Mouse (Mus musculus) adrenal gland, postnatal 10 days (tissue): Measurements from ENCODE around the gene Mmd2. TPM values are rescaled to one million over a fixed set of nuclear protein-coding genes. Genes with fewer than 3 reads are reported as not detected.

ENCODE experiments used
- DNase-seq: peaks from one replicate; pipeline ENCODE4 v3.0.0; 2021; ENCODE audit warnings: mixed read lengths
- long read RNA-seq, 2 experiments: library from polyadenylated mRNA; stranded (forward); transcript quantifications; one replicate each; pipeline ENCODE4 v2.0.0; 2021
- total RNA-seq, 2 experiments: library from RNA; stranded (reverse); gene quantifications; 2 replicates each; pipeline ENCODE4 v1.2.3; 2021

Mmd2 gene
- 10 to 100 TPM; 46.5 to 54.0 TPM for total RNA-seq
- long read RNA-seq, experiment 1, transcript Mmd2-201 (7 exons, 3,317 nt) = major isoform, 101 of 148 reads
- long read RNA-seq, experiment 1, partial matches to known transcripts = 13 of 148 reads
- long read RNA-seq, experiment 1, other reads (novel, unspliced or antisense) = 34 of 148 reads
- long read RNA-seq, experiment 2, transcript Mmd2-201 (7 exons, 3,317 nt) = major isoform, 73 of 85 reads
- long read RNA-seq, experiment 2, partial matches to known transcripts = 5 of 85 reads
- long read RNA-seq, experiment 2, other reads (novel, unspliced or antisense) = 7 of 85 reads

GRCm38 (mm10) chr5:142608259-142608988, at the start of gene Mmd2:
Gene Mmd2 (minus strand): TSS chr5:142608800.
- peak; percentile 56 for DNase-seq

- DNase-seq = peak; percentile 36
Observed at GRCm38 (mm10) chr5:142652266-142652665, 43.7 kb upstream of the Mmd2 start.

- DNase-seq = no peak
Observed at GRCm38 (mm10) chr5:142650794-142651497, 42.3 kb upstream of the Mmd2 start.

- peak; percentile 62 for DNase-seq
Observed at GRCm38 (mm10) chr5:142650390-142650789, 41.8 kb upstream of the Mmd2 start.

GRCm38 (mm10) chr5:142649460-142650050, 41.0 kb upstream of the Mmd2 start:
- DNase-seq = no peak

- DNase-seq = no peak
Observed at GRCm38 (mm10) chr5:142648162-142648561, 39.6 kb upstream of the Mmd2 start.

GRCm38 (mm10) chr5:142641331-142642051, 32.9 kb upstream of the Mmd2 start:
- no peak for DNase-seq

GRCm38 (mm10) chr5:142640088-142640487, 31.5 kb upstream of the Mmd2 start:
- DNase-seq = no peak

- no peak for DNase-seq
Observed at GRCm38 (mm10) chr5:142637823-142638222, 29.2 kb upstream of the Mmd2 start.

- no peak for DNase-seq
Observed at GRCm38 (mm10) chr5:142630224-142630623, 21.6 kb upstream of the Mmd2 start.

- DNase-seq = no peak
Observed at GRCm38 (mm10) chr5:142629663-142630025, 21.0 kb upstream of the Mmd2 start.

- DNase-seq = peak; percentile 98
Observed at GRCm38 (mm10) chr5:142628726-142629662, 20.4 kb upstream of the Mmd2 start.

- DNase-seq = no peak
Observed at GRCm38 (mm10) chr5:142627398-142627797, 18.8 kb upstream of the Mmd2 start, which contains the start of gene Wipi2. Gene Wipi2 (plus strand): TSS chr5:142627698.

- no peak for DNase-seq
Observed at GRCm38 (mm10) chr5:142623080-142623479, 14.5 kb upstream of the Mmd2 start.

- DNase-seq = peak; percentile 66
Observed at GRCm38 (mm10) chr5:142622134-142622533, 13.5 kb upstream of the Mmd2 start.

GRCm38 (mm10) chr5:142621421-142621820, 12.8 kb upstream of the Mmd2 start:
- peak; percentile 52 for DNase-seq

GRCm38 (mm10) chr5:142619866-142620265, 11.3 kb upstream of the Mmd2 start:
- DNase-seq = peak; percentile 78

- DNase-seq = no peak
Observed at GRCm38 (mm10) chr5:142616326-142616725, 7.7 kb upstream of the Mmd2 start.

- no peak for DNase-seq
Observed at GRCm38 (mm10) chr5:142615638-142616037, 7.0 kb upstream of the Mmd2 start.

GRCm38 (mm10) chr5:142614513-142614912, 5.9 kb upstream of the Mmd2 start:
- no peak for DNase-seq

- DNase-seq = no peak
Observed at GRCm38 (mm10) chr5:142610362-142610761, 1.8 kb upstream of the Mmd2 start.
